Mouse (Mus musculus): ENCODE results near the gene Gpr180. TPM values are rescaled to one million over a fixed set of nuclear protein-coding genes. Genes with fewer than 3 reads are reported as not detected.

Gene Gpr180
- polyA plus RNA-seq, 1 experiment from 2014 or later: 13.4 TPM

- Histone ChIP-seq H3K4me3 (ENCODE audit: low read depth, low read length) (no peak overlapping the region), H3K4me1 (ENCODE audit: insufficient read depth) (no peaks in the 10 kb centered on the region), H3K9me3 (ENCODE audit: low read length) (no peaks in the 10 kb centered on the region), H3K27me3 (ENCODE audit: insufficient read depth, low read length) (0 out of 2 replicates have a peak, but pooled peaks cover 5% of the 10 kb centered on the region), H3K36me3 (replicated peaks; ENCODE audit: insufficient read depth, low read length) (no peaks in the 10 kb centered on the region), H3K4me2 (ENCODE audit: low read depth, low read length) (no peak overlapping the region), H3K27ac (ENCODE audit: low read depth) (no peak overlapping the region), H3K9ac (replicated peaks) (no peak overlapping the region)
- 50% methylated on average over 10 of the region's 10 CpGs for WGBS (ENCODE audit: insufficient replicate concordance)
- ATAC-seq (no peak), DNase-seq (no peak)
- TF ChIP-seq CTCF (IDR thresholded peaks at IDR 0.05; ENCODE audit: low read depth): no peak
Observed at GRCm38 (mm10) chr14:118193001-118193628, 56.2 kb downstream of the Gpr180 start.

- TF ChIP-seq EP300 (IDR thresholded peaks at IDR 0.05; ENCODE audit: low read depth): no peak
- TF ChIP-seq CTCF (IDR thresholded peaks at IDR 0.05; ENCODE audit: low read depth): no peak
- WGBS (ENCODE audit: insufficient replicate concordance): 47% methylated on average over 10 of the region's 10 CpGs
- no peak overlapping the region for H3K4me2 ChIP-seq (ENCODE audit: low read depth, low read length)
Observed at GRCm38 (mm10) chr14:118193663-118194062, 56.7 kb downstream of the Gpr180 start.

GRCm38 (mm10) chr14:118194219-118194914, 57.4 kb downstream of the Gpr180 start:
- 53% methylated on average over 13 of the region's 13 CpGs for WGBS (ENCODE audit: insufficient replicate concordance)
- no peaks in the 10 kb centered on the region for H3K9me3 ChIP-seq (ENCODE audit: low read length)
- ATAC-seq (no peak), DNase-seq (no peak)
- TF ChIP-seq CTCF (IDR thresholded peaks at IDR 0.05; ENCODE audit: low read depth): no peak
- no peak for TF ChIP-seq EP300 (IDR thresholded peaks at IDR 0.05; ENCODE audit: low read depth)
- no peak overlapping the region for H3K4me3 ChIP-seq (ENCODE audit: low read depth, low read length)
- H3K27ac ChIP-seq (ENCODE audit: low read depth): no peak overlapping the region
- H3K27me3 ChIP-seq (ENCODE audit: insufficient read depth, low read length): 0 out of 2 replicates have a peak, but pooled peaks cover 5% of the 10 kb centered on the region
- H3K4me1 ChIP-seq (ENCODE audit: insufficient read depth): no peaks in the 10 kb centered on the region
- no peaks in the 10 kb centered on the region for H3K36me3 ChIP-seq (replicated peaks; ENCODE audit: insufficient read depth, low read length)
- H3K4me2 ChIP-seq (ENCODE audit: low read depth, low read length): 0 out of 2 replicates have a peak overlapping the region, but pooled peaks have one; percentile 19
- no peak overlapping the region for H3K9ac ChIP-seq (replicated peaks)

More at GRCm38 (mm10) chr14:118193663-118194062, 56.7 kb downstream of the Gpr180 start:
- no peak for ATAC-seq
- no peaks in the 10 kb centered on the region for H3K36me3 ChIP-seq (replicated peaks; ENCODE audit: insufficient read depth, low read length)
- no peak overlapping the region for H3K9ac ChIP-seq (replicated peaks)
- H3K27me3 ChIP-seq (ENCODE audit: insufficient read depth, low read length): 0 out of 2 replicates have a peak, but pooled peaks cover 5% of the 10 kb centered on the region
- H3K27ac ChIP-seq (ENCODE audit: low read depth): no peak overlapping the region
- no peak overlapping the region for H3K4me3 ChIP-seq (ENCODE audit: low read depth, low read length)
- H3K9me3 ChIP-seq (ENCODE audit: low read length): no peaks in the 10 kb centered on the region
- H3K4me1 ChIP-seq (ENCODE audit: insufficient read depth): no peaks in the 10 kb centered on the region
- DNase-seq: no peak

GRCm38 (mm10) chr14:118197063-118197462, 60.1 kb downstream of the Gpr180 start:
- WGBS (ENCODE audit: insufficient replicate concordance): 64% methylated on average over 12 of the region's 12 CpGs
- Histone ChIP-seq H3K9ac (replicated peaks) (no peak overlapping the region), H3K27me3 (ENCODE audit: insufficient read depth, low read length) (0 out of 2 replicates have a peak, but pooled peaks cover 5% of the 10 kb centered on the region), H3K9me3 (ENCODE audit: low read length) (no peaks in the 10 kb centered on the region), H3K4me2 (ENCODE audit: low read depth, low read length) (no peak overlapping the region), H3K4me1 (ENCODE audit: insufficient read depth) (no peaks in the 10 kb centered on the region), H3K36me3 (replicated peaks; ENCODE audit: insufficient read depth, low read length) (no peaks in the 10 kb centered on the region), H3K4me3 (ENCODE audit: low read depth, low read length) (no peak overlapping the region), H3K27ac (ENCODE audit: low read depth) (no peak overlapping the region)
- TF ChIP-seq CTCF (IDR thresholded peaks at IDR 0.05; ENCODE audit: low read depth): no peak
- TF ChIP-seq EP300 (IDR thresholded peaks at IDR 0.05; ENCODE audit: low read depth): no peak
- DNase-seq: no peak
- ATAC-seq: no peak

- Histone ChIP-seq H3K9ac (replicated peaks) (no peak overlapping the region), H3K27me3 (ENCODE audit: insufficient read depth, low read length) (no peaks in the 10 kb centered on the region), H3K27ac (ENCODE audit: low read depth) (no peak overlapping the region), H3K4me2 (ENCODE audit: low read depth, low read length) (no peak overlapping the region), H3K4me3 (ENCODE audit: low read depth, low read length) (no peak overlapping the region), H3K9me3 (ENCODE audit: low read length) (no peaks in the 10 kb centered on the region), H3K4me1 (ENCODE audit: insufficient read depth) (no peaks in the 10 kb centered on the region), H3K36me3 (replicated peaks; ENCODE audit: insufficient read depth, low read length) (no peaks in the 10 kb centered on the region)
- WGBS (ENCODE audit: insufficient replicate concordance): 81% methylated on average over 3 of the region's 3 CpGs
- DNase-seq: no peak
- TF ChIP-seq CTCF (IDR thresholded peaks at IDR 0.05; ENCODE audit: low read depth) (no peak), EP300 (IDR thresholded peaks at IDR 0.05; ENCODE audit: low read depth) (no peak)
- no peak for ATAC-seq
Observed at GRCm38 (mm10) chr14:118200731-118201130, 63.8 kb downstream of the Gpr180 start.

- Histone ChIP-seq H3K9ac (replicated peaks) (no peak overlapping the region), H3K4me2 (ENCODE audit: low read depth, low read length) (no peak overlapping the region), H3K27me3 (ENCODE audit: insufficient read depth, low read length) (no peaks in the 10 kb centered on the region), H3K27ac (ENCODE audit: low read depth) (no peak overlapping the region), H3K4me3 (ENCODE audit: low read depth, low read length) (no peak overlapping the region), H3K4me1 (ENCODE audit: insufficient read depth) (no peaks in the 10 kb centered on the region), H3K36me3 (replicated peaks; ENCODE audit: insufficient read depth, low read length) (no peaks in the 10 kb centered on the region), H3K9me3 (ENCODE audit: low read length) (no peaks in the 10 kb centered on the region)
- 73% methylated on average over 5 of the region's 5 CpGs for WGBS (ENCODE audit: insufficient replicate concordance)
- no peak for TF ChIP-seq CTCF (IDR thresholded peaks at IDR 0.05; ENCODE audit: low read depth)
- ATAC-seq: no peak
- no peak for DNase-seq
Observed at GRCm38 (mm10) chr14:118202006-118202405, 65.0 kb downstream of the Gpr180 start.

Data from liver, postnatal 0 days (tissue).